Mouse (Mus musculus) midbrain, postnatal 0 days (tissue): ENCODE measurements at regions not wholly inside any gene's neighbourhood (a gene's known extent, or its start where the extent isn't known, plus 50 kb on each side); places are given as distances from the start of the nearest gene placed in this dataset.

ENCODE experiments used
- ATAC-seq: fragments of 200-750 bp; cut with Nextera tagmentation; 2 replicates; pipeline ENCODE4 v1.8.0; 2017; ENCODE audit warnings: moderate number of reproducible peaks, mild to moderate bottlenecking, moderate TSS enrichment, moderate library complexity; ENCODE audit not compliant: low FRiP score
- DNase-seq: peaks from one replicate; pipeline ENCODE4 v3.0.0-alpha.2; 2015; ENCODE audit warnings: low spot score
- H3K27ac ChIP-seq: fragments of 300-500 bp; sonication (generic); 2 replicates; pipeline ENCODE4 v1.5.1; 2014; ENCODE audit warnings: low read depth, mild to moderate bottlenecking, low read length, mixed read lengths
- H3K27me3 ChIP-seq: fragments of 300-500 bp; sonication (generic); 2 replicates; pipeline ENCODE4 v1.6.1; 2014; ENCODE audit warnings: low read length, control low read depth, mixed read lengths; ENCODE audit not compliant: insufficient read depth
- H3K36me3 ChIP-seq: fragments of 300-500 bp; sonication (generic); 2 replicates; pipeline ENCODE4 v1.6.1; 2014; ENCODE audit warnings: low read length, control low read depth, mixed read lengths; ENCODE audit not compliant: insufficient read depth
- H3K4me1 ChIP-seq: fragments of 300-500 bp; sonication (generic); 2 replicates; pipeline ENCODE4 v1.6.1; 2014; ENCODE audit warnings: mild to moderate bottlenecking, control low read depth, antibody characterized with exemption, low read length, mixed read lengths; ENCODE audit not compliant: insufficient read depth
- H3K4me2 ChIP-seq: fragments of 300-500 bp; sonication (generic); 2 replicates; pipeline ENCODE4 v1.6.1; 2014; ENCODE audit warnings: low read depth, mild to moderate bottlenecking, low read length, mixed read lengths; ENCODE audit not compliant: poor library complexity, severe bottlenecking
- H3K4me3 ChIP-seq: fragments of 300-500 bp; sonication (generic); 2 replicates; pipeline ENCODE4 v1.5.1; 2014; ENCODE audit warnings: low read depth, mild to moderate bottlenecking, low read length, moderate library complexity
- H3K9ac ChIP-seq: fragments of 300-500 bp; sonication (generic); replicated peaks from 2 replicates; pipeline ENCODE4 v1.6.1; 2014; ENCODE audit warnings: mild to moderate bottlenecking, low read length, moderate library complexity, mixed read lengths; ENCODE audit not compliant: poor library complexity, severe bottlenecking
- H3K9me3 ChIP-seq: fragments of 300-500 bp; sonication (generic); 2 replicates; pipeline ENCODE4 v1.6.1; 2016; ENCODE audit warnings: low read length, control low read depth
- CTCF ChIP-seq: IDR thresholded peaks from 2 replicates; pipeline ENCODE4 v1.5.1; 2016; ENCODE audit warnings: antibody characterized with exemption, mild to moderate bottlenecking
- WGBS: fragments of 180-500 bp; shearing (Covaris S2); extraction: QIAGEN DNeasy Blood & Tissue Kit; methylation state at CpG from one replicate; pipeline ENCODE4 v1.1.7; 2014; 5-methylcytosine and 5-hydroxymethylcytosine counted together

DNA sequence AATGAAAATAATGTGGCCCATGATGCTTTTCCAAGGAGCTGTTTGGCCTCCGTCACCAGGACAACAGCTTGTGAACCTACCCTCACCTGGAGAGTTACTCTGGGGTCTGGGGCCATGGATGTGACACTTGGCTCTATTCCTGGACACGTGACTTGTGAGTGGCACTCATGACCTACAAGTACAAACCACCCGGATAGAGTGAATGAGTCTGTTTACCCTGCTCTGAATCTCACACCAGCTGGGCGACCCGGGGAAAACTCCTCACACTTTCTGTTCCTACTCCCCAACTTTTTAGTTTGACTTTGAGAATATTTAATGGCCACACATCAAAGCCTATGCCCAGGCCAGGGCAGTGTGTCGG is 84.0 kb downstream of the Gm11011 start:
- Histone ChIP-seq H3K4me2 (no peak overlapping the region), H3K27me3 (no peaks in the 10 kb centered on the region), H3K9me3 (no peaks in the 10 kb centered on the region), H3K4me1 (no peaks in the 10 kb centered on the region), H3K27ac (no peak overlapping the region), H3K36me3 (no peaks in the 10 kb centered on the region), H3K9ac (no peak overlapping the region), H3K4me3 (no peak overlapping the region)
- no peak for DNase-seq
- WGBS: 87% methylated on average over 6 of the region's 6 CpGs
- TF ChIP-seq CTCF: no peak
- no peak for ATAC-seq

DNA sequence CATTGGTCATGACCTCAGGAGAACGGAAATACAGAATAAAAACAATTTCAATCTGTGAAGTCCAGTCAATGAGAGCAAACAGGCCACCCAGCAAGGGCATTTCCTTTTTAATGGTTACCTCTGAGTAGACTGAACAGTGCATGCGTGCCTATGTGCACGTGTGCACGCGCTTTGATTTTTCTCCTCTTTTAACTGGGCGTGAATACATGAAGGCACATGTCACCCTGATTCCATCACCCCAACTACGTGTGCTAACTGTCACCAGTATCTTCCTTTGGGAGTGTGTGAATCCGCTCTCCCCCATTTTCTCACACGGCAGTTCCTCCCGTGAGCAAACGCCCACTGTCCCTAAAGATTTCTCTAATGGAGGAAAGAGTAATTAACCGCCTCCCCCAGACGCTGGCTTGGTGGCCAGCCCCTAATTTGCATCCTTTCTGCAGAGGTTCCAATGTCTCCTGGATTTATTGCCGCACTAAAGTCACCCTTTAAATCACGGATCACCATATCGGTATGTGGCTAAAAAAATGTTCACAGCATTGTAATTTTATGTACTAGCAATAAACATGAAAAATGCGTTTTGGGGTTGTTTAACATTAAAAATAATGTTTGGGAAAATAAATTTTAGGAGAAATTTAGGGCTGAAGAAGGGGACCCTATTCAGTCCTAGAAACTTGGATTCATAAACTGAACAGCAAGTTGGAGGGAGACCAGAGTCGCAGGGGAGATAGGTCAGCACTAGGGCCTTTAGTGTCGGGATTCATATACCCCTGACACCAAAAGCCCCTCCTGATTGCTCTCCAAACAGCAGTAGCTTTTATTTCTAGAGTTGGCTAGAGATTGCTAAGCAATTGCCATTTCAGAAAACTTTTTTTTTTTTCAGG is 84.6 kb downstream of the Gm11011 start:
- Histone ChIP-seq H3K27ac (no peak overlapping the region), H3K9ac (no peak overlapping the region), H3K4me3 (no peak overlapping the region), H3K36me3 (no peaks in the 10 kb centered on the region), H3K9me3 (no peaks in the 10 kb centered on the region), H3K4me1 (no peaks in the 10 kb centered on the region), H3K4me2 (no peak overlapping the region), H3K27me3 (no peaks in the 10 kb centered on the region)
- WGBS: 83% methylated on average over 19 of the region's 19 CpGs
- ATAC-seq: no peak
- no peak for DNase-seq
- TF ChIP-seq CTCF: no peak

DNA sequence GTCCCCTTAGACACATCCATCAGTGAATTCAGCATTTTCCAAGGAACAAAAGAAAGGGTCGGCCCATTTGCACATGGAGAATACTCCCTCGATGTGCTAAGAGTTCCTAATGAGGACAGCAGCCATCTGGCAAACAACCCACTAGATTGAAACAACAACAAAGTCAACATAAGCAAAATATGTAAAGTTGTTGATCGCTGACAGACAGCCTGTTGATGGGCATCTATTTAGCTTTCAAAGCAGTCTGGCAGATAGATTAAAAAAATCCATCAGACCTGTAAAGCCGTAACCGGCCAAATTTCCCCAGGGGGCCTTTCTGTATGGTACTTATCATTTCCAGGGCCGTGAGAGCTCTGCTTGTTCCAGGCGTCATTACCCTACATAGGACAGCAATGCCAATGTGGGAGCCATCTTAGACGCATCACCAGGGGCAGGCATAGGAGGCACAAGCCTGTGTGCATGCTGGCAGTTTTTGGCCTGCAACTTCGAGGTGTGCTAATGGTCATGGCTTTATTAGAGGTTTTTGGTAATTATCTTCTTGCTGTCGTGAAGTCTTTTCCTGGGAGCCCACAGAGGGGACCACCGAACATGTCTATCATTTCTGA is 85.7 kb downstream of the Gm11011 start:
- no peak for ATAC-seq
- Histone ChIP-seq H3K36me3 (no peaks in the 10 kb centered on the region), H3K4me2 (no peak overlapping the region), H3K27ac (no peak overlapping the region), H3K9me3 (no peaks in the 10 kb centered on the region), H3K4me3 (no peak overlapping the region), H3K4me1 (no peaks in the 10 kb centered on the region), H3K27me3 (no peaks in the 10 kb centered on the region), H3K9ac (no peak overlapping the region)
- no peak for TF ChIP-seq CTCF
- 68% methylated on average over 11 of the region's 11 CpGs for WGBS
- DNase-seq: peak; percentile 32

DNA sequence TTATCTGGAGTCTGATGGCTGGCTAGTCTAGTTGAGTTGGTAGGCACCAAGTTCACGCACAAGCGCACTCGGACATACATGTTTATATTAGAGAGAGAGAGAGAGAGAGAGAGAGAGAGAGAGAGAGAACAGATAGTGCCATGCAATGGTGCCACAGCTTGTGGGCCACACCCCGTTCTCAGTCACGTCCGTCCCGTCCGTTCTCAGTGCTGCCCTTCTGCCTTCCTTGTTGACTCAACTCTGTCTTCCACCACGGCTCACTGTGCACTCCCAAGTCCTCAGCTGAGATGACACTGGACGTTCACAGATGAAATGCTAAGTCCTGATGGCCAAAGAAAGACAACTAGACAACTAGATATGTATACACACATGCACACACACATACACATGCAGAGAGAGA is 92.2 kb downstream of the Gm11011 start:
- TF ChIP-seq CTCF: no peak
- H3K27ac ChIP-seq: no peak overlapping the region
- H3K27me3 ChIP-seq: no peaks in the 10 kb centered on the region
- no peaks in the 10 kb centered on the region for H3K4me1 ChIP-seq
- DNase-seq (no peak), ATAC-seq (no peak)
- no peaks in the 10 kb centered on the region for H3K36me3 ChIP-seq
- no peak overlapping the region for H3K4me2 ChIP-seq
- H3K4me3 ChIP-seq: no peak overlapping the region
- H3K9me3 ChIP-seq: no peaks in the 10 kb centered on the region
- no peak overlapping the region for H3K9ac ChIP-seq
- WGBS: 94% methylated on average over 10 of the region's 10 CpGs

DNA sequence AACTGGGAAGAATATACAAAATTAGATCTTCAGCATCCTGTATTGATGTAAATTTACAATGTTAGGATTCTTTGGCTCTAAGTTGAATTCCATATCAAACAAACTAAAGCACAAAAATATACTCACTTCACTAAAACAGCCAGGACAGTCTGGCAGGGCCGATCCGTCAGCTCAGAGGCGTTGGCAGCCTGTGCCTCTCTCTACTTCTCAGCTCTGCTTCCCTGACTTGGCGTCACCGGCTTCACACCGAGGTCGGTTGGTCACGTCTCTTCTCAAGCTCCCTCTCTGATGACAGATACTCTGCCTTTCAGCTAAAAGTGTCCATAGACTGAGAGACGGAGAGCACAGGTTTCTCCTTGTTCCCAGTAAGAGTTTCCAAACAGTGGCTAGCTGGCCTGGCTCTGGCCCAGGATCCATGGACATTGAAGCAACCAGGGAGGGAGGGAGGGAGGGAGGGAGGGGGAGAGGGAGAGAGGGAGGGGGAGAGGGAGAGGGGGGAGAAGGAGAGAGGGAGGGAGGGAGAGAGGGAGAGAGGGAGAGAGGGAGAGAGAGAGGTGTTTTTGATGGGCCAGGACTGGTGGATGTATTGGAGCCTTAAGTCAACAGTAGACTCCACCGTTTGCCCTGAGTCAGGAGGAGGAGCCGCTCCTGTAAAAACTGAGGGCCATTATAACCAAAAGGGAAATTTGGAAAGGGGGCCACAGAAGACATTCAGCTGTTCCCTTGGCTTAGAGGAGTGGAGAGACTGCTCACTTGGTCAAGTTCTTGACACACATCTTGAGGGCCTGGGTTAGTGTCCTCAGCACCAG is 92.8 kb downstream of the Gm11011 start:
- H3K4me2 ChIP-seq: no peak overlapping the region
- no peaks in the 10 kb centered on the region for H3K27me3 ChIP-seq
- ATAC-seq: no peak
- no peak overlapping the region for H3K27ac ChIP-seq
- H3K4me1 ChIP-seq: no peaks in the 10 kb centered on the region
- no peak overlapping the region for H3K4me3 ChIP-seq
- TF ChIP-seq CTCF: no peak
- H3K9ac ChIP-seq: no peak overlapping the region
- no peaks in the 10 kb centered on the region for H3K36me3 ChIP-seq
- 79% methylated on average over 11 of the region's 11 CpGs for WGBS
- no peak for DNase-seq
- no peaks in the 10 kb centered on the region for H3K9me3 ChIP-seq
